Mouse (Mus musculus) MEL (cell line): ENCODE results near the gene Tmem248. TPM values are rescaled to one million over a fixed set of nuclear protein-coding genes. Genes with fewer than 3 reads are reported as not detected.

Source experiments
- DNase-seq: peaks from one replicate; pipeline ENCODE4 v3.0.0; 2011; ENCODE audit warnings: low read depth, low spot score
- H3K27ac ChIP-seq: 2 replicates; pipeline ENCODE4 v1.5.1; 2012; ENCODE audit warnings: low read depth, mild to moderate bottlenecking, control low read depth, low read length, moderate library complexity; ENCODE audit not compliant: control insufficient read depth
- H3K27me3 ChIP-seq, 2 experiments: fragments of 150-350 bp in 1 of 2; sonication (generic) in 1 of 2; 2 replicates each; pipeline ENCODE4 v1.6.1; 2012; ENCODE audit warnings: low read length in 2 of 2, mild to moderate bottlenecking in 2 of 2, improper control_type of control experiment in 1 of 2, moderate library complexity in 1 of 2; ENCODE audit not compliant: insufficient read depth in 2 of 2, control insufficient read depth in 1 of 2
- H3K36me3 ChIP-seq, 2 experiments: 2 replicates each; pipeline ENCODE4 v1.6.1; 2012 to 2014; ENCODE audit warnings: low read length in 2 of 2, improper control_type of control experiment in 1 of 2, inconsistent platforms in 1 of 2, mild to moderate bottlenecking in 1 of 2; ENCODE audit not compliant: insufficient read depth in 2 of 2, control insufficient read depth in 1 of 2
- H3K4me1 ChIP-seq, 2 experiments: fragments of 150-350 bp in 1 of 2; sonication (generic) in 1 of 2; 2 replicates each; pipeline ENCODE4 v1.6.1; 2012; ENCODE audit warnings: low read length in 2 of 2, improper control_type of control experiment in 1 of 2, mild to moderate bottlenecking in 1 of 2; ENCODE audit not compliant: insufficient read depth in 2 of 2, control insufficient read depth in 1 of 2
- H3K4me3 ChIP-seq, 2 experiments: fragments of 150-350 bp in 1 of 2; sonication (generic) in 1 of 2; 2 replicates each; pipeline ENCODE4 v1.5.1; 2012; ENCODE audit warnings: low read depth in 2 of 2, low read length in 2 of 2, mild to moderate bottlenecking in 2 of 2, moderate library complexity in 2 of 2, control low read depth in 1 of 2, improper control_type of control experiment in 1 of 2; ENCODE audit not compliant: control insufficient read depth in 1 of 2, insufficient read depth in 1 of 2
- H3K79me2 ChIP-seq: 2 replicates; pipeline ENCODE4 v1.6.1; 2012; ENCODE audit warnings: mild to moderate bottlenecking, low read length, moderate library complexity; ENCODE audit not compliant: control insufficient read depth, poor library complexity, insufficient read depth
- H3K9ac ChIP-seq: 2 replicates; pipeline ENCODE4 v1.6.1; 2012; ENCODE audit warnings: low read depth, mild to moderate bottlenecking, control low read depth, low read length, moderate library complexity; ENCODE audit not compliant: control insufficient read depth, poor library complexity, severe bottlenecking
- H3K9me3 ChIP-seq: fragments of 150-350 bp; sonication (generic); replicated peaks from 2 replicates; pipeline ENCODE4 v1.6.1; 2012; ENCODE audit warnings: mild to moderate bottlenecking, low read length, improper control_type of control experiment, moderate library complexity; ENCODE audit not compliant: insufficient read depth
- CTCF ChIP-seq, 3 experiments: IDR thresholded peaks in 2 of 3; conservative IDR thresholded peaks in 1 of 3; 2 replicates each; pipeline ENCODE4 v1.5.1; 2011 to 2012; ENCODE audit warnings: low read length in 3 of 3, low read depth in 2 of 3, mild to moderate bottlenecking in 2 of 3, improper control_type of control experiment in 1 of 3, inconsistent platforms in 1 of 3, mixed read lengths in 1 of 3, moderate library complexity in 1 of 3; ENCODE audit not compliant: control insufficient read depth in 1 of 3, insufficient read depth in 1 of 3, poor library complexity in 1 of 3, severe bottlenecking in 1 of 3
- ELF1 ChIP-seq: IDR thresholded peaks from 2 replicates; pipeline ENCODE4 v1.6.1; 2014; ENCODE audit warnings: low read depth, mild to moderate bottlenecking, inconsistent platforms, low read length, improper control_type of control experiment, moderate library complexity
- ETS1 ChIP-seq: IDR thresholded peaks from 2 replicates; pipeline ENCODE4 v1.6.1; 2012; ENCODE audit warnings: low read depth, mild to moderate bottlenecking, inconsistent platforms, low read length, improper control_type of control experiment, moderate library complexity
- GATA1 ChIP-seq: IDR thresholded peaks from 2 replicates; pipeline ENCODE4 v1.6.1; 2011; ENCODE audit warnings: low read depth, low read length, improper control_type of control experiment
- HCFC1 ChIP-seq: IDR thresholded peaks from 2 replicates; pipeline ENCODE4 v1.6.1; 2012; ENCODE audit warnings: low read depth, mild to moderate bottlenecking, inconsistent platforms, low read length, improper control_type of control experiment, moderate library complexity
- JUND ChIP-seq: IDR thresholded peaks from 2 replicates; pipeline ENCODE4 v1.6.1; 2011; ENCODE audit warnings: low read depth, mild to moderate bottlenecking, improper control_type of control experiment, low read length
- KAT2A ChIP-seq: conservative IDR thresholded peaks from 2 replicates; pipeline ENCODE4 v1.6.1; 2012; ENCODE audit warnings: low read depth, low read length, improper control_type of control experiment, inconsistent platforms
- MYB ChIP-seq: IDR thresholded peaks from 2 replicates; pipeline ENCODE4 v1.6.1; 2011; ENCODE audit warnings: mild to moderate bottlenecking, low read depth, low read length, improper control_type of control experiment
- NELFE ChIP-seq: IDR thresholded peaks from 2 replicates; pipeline ENCODE4 v1.6.1; 2011; ENCODE audit warnings: low read depth, low read length, improper control_type of control experiment
- POLR2A ChIP-seq, 2 experiments: IDR thresholded peaks; 2 replicates each; pipeline ENCODE4 v1.6.1; 2011 to 2012; ENCODE audit warnings: low read length in 2 of 2, mild to moderate bottlenecking in 2 of 2, control low read depth in 1 of 2, improper control_type of control experiment in 1 of 2, low read depth in 1 of 2, moderate library complexity in 1 of 2; ENCODE audit not compliant: control insufficient read depth in 1 of 2, insufficient read depth in 1 of 2, poor library complexity in 1 of 2
- POLR2AphosphoS2 ChIP-seq: IDR thresholded peaks from 2 replicates; pipeline ENCODE4 v1.6.1; 2011; ENCODE audit warnings: low read length, improper control_type of control experiment
- RAD21 ChIP-seq: IDR thresholded peaks from 2 replicates; pipeline ENCODE4 v1.6.1; 2011; ENCODE audit warnings: mild to moderate bottlenecking, low read depth, low read length, improper control_type of control experiment
- SIN3A ChIP-seq: IDR thresholded peaks from 2 replicates; pipeline ENCODE4 v1.6.1; 2012; ENCODE audit warnings: low read length, improper control_type of control experiment, inconsistent platforms
- SMC3 ChIP-seq: IDR thresholded peaks from 2 replicates; pipeline ENCODE4 v1.6.1; 2011; ENCODE audit warnings: low read depth, low read length, improper control_type of control experiment
- TAL1 ChIP-seq: IDR thresholded peaks from 2 replicates; pipeline ENCODE4 v1.6.1; 2012; ENCODE audit warnings: mild to moderate bottlenecking, inconsistent platforms, low read length, moderate library complexity, mixed read lengths
- TCF12 ChIP-seq: IDR thresholded peaks from 2 replicates; pipeline ENCODE4 v1.6.1; 2014; ENCODE audit warnings: low read depth, mild to moderate bottlenecking, inconsistent platforms, low read length, improper control_type of control experiment, moderate library complexity
- ZKSCAN1 ChIP-seq: IDR thresholded peaks from 2 replicates; pipeline ENCODE4 v1.6.1; 2012; ENCODE audit warnings: low read depth, mild to moderate bottlenecking, inconsistent platforms, low read length, improper control_type of control experiment, moderate library complexity
- polyA plus RNA-seq, 2 experiments: library from polyadenylated mRNA; stranded (reverse) in 1 of 2; unstranded in 1 of 2; fragments of >175 nt in 1 of 2; fragments of >200 nt in 1 of 2; gene quantifications; 2 replicates each; pipeline versions ENCODE4 v1.2.1 to v1.2.4; 2012; ENCODE audit warnings: low replicate concordance in 2 of 2, low read depth in 1 of 2; ENCODE audit not compliant: insufficient read length in 2 of 2, insufficient read depth in 1 of 2, missing spikeins in 1 of 2
- total RNA-seq: library from RNA; depleted of rRNA; stranded (reverse); fragments of 300-350 nt; gene quantifications from 2 replicates; pipeline ENCODE4 v1.2.3, GENCODE M21; 2012

Gene Tmem248
- total and polyA plus RNA-seq, 3 experiments: 55.5 to 58.2 TPM; not detected in 1

- TF ChIP-seq ELF1 (no peak), CTCF (IDR thresholded peaks at IDR 0.05 in 2 of 3, conservative IDR thresholded peaks at IDR 0.05 in 1 of 3; ENCODE audit: control insufficient read depth in 1 of 3, insufficient read depth in 1 of 3, low read depth in 2 of 3, low read length in 3 of 3, poor library complexity in 1 of 3, severe bottlenecking in 1 of 3) (no peak), GATA1 (no peak), MYB (no peak), NELFE (no peak), ZKSCAN1 (no peak), TCF12 (no peak), KAT2A (no peak), JUND (no peak), TAL1 (no peak), ETS1 (no peak), POLR2A (IDR thresholded peaks at IDR 0.05; ENCODE audit: control insufficient read depth in 1 of 2, insufficient read depth in 1 of 2, low read depth in 1 of 2, low read length in 2 of 2, poor library complexity in 1 of 2) (no peak), POLR2AphosphoS2 (no peak), RAD21 (no peak), HCFC1 (no peak), SIN3A (no peak)
- H3K9me3 ChIP-seq: no peaks in the 10 kb centered on the region
- H3K36me3 ChIP-seq: peaks cover 6 to 28% of the 10 kb centered on the region in 2 experiments
- no peak overlapping the region for H3K27ac ChIP-seq
- H3K79me2 ChIP-seq: peaks cover 80% of the 10 kb centered on the region
- no peak overlapping the region for H3K9ac ChIP-seq
- no peak for DNase-seq
- no peak overlapping the region for H3K4me3 ChIP-seq
- H3K27me3 ChIP-seq: no peaks in the 10 kb centered on the region
- H3K4me1 ChIP-seq: peaks cover 15 to 30% of the 10 kb centered on the region in 2 experiments
Measured at GRCm38 (mm10) chr5:130177871-130178270, 39.0 kb upstream of the Tmem248 start.

GRCm38 (mm10) chr5:130180362-130180761 is 36.5 kb upstream of the Tmem248 start:
- H3K4me1 ChIP-seq: peaks cover 0 to 8% of the 10 kb centered on the region in 2 experiments; a peak in 2 of 4 replicates
- H3K36me3 ChIP-seq: peaks cover 6 to 8% of the 10 kb centered on the region in 2 experiments; a peak in 3 of 4 replicates
- TF ChIP-seq POLR2AphosphoS2: no peak
- peak in 2 of 3 experiments; percentile 29 to 35; a peak in 3 of 6 replicates for TF ChIP-seq CTCF (IDR thresholded peaks at IDR 0.05 in 2 of 3, conservative IDR thresholded peaks at IDR 0.05 in 1 of 3; ENCODE audit: control insufficient read depth in 1 of 3, insufficient read depth in 1 of 3, low read depth in 2 of 3, low read length in 3 of 3, poor library complexity in 1 of 3, severe bottlenecking in 1 of 3)
- 0 out of 2 replicates have a peak, but pooled peaks have one; percentile 10 for TF ChIP-seq SMC3
- no peak overlapping the region for H3K9ac ChIP-seq
- H3K79me2 ChIP-seq: peaks cover 72% of the 10 kb centered on the region
- no peak overlapping the region for H3K27ac ChIP-seq
- H3K9me3 ChIP-seq: no peaks in the 10 kb centered on the region
- no peak overlapping the region for H3K4me3 ChIP-seq
- H3K27me3 ChIP-seq: no peaks in the 10 kb centered on the region
- DNase-seq: no peak
